Mouse (Mus musculus): Measurements from ENCODE around the gene Llgl1.

DNA sequence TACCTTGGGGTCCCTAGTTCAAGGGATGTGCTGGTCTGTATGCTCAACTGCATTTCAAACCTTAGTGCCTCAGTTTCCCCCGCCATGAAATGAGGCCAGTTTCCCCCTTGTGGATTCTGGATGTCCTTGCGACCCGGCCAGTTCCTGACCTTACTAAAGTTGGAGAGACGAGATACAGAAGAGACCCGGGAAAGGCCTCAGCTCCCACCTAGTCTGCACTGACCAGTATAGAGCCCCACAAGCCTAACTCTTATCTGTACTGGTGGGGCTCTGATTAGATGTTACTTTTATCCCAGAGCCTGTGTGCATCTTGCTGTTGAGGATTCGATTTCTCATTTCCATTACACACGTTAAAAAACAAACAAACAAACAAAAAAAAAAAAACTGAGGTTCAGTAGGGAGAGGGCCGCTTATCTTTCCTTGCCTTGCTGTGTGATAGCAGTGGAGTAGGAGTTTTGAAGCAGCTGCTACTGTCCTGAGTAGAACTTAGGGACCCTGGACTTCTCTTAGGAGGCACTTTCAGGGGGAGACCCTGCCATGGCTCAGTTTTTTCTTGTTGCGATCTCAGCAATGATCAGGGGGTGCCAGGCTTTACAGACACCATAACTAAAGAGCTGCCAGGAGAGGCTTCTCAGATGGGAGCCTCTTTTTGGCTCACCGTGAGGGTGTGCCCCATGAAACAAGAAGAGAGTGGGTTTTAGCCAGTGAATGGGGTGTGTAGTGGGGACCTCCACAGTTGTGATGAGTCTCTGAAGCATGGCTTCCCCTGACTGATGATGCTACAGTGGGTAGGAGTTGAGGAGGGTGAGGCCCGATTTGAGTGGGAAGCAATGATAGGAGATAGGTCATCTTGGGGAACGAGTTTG lies 1.0 kb downstream of the Llgl1 start:
- no peak for TF ChIP-seq CTCF (IDR thresholded peaks at IDR 0.05; ENCODE audit: borderline replicate concordance, extremely low read depth, insufficient read depth, insufficient read length)
- no peak for TF ChIP-seq POLR2A (IDR thresholded peaks at IDR 0.05; ENCODE audit: borderline replicate concordance, extremely low read depth, insufficient read depth, insufficient read length, poor library complexity, severe bottlenecking)
